Mouse (Mus musculus): ENCODE data around the gene Fam120b.

DNA sequence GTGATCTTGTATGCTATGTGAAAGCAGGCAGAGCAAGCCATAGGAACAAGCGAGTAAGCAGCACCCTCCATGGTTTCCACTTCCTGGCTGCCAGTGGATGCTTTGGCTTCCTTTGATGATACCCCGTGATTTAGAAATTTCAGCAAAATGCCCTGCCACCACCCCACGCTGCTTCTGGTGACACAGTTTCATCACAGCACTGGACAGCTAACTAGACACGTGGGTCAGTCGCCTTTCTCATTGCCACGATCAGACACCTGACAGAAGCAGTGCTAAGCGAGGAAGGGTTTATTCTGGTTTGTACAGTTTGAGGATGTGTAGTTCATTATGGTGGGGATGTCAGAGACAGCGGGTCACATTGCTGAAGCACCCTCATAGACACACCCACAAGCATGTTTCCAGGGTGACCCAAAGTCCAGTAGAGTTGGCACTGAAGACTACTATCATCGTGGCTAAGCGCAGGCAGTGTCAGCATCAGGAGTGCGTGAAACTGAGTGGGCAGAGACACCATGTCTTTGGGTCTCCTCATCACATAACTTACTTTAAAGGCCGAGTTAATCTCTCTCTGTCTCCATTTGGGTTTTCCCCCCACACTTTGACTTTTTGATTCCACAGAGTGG, 20.7 kb downstream of the Fam120b start:
- TF ChIP-seq MAX (IDR thresholded peaks at IDR 0.05; ENCODE audit: low read length) (no peak), POLR2A (IDR thresholded peaks at IDR 0.05; ENCODE audit: control insufficient read depth in 1 of 2, insufficient read depth in 1 of 2, low read depth in 1 of 2, low read length in 2 of 2, poor library complexity in 1 of 2) (no peak), CTCF (IDR thresholded peaks at IDR 0.05 in 2 of 3, conservative IDR thresholded peaks at IDR 0.05 in 1 of 3; ENCODE audit: control insufficient read depth in 1 of 3, insufficient read depth in 1 of 3, low read depth in 2 of 3, low read length in 3 of 3, poor library complexity in 1 of 3, severe bottlenecking in 1 of 3) (no peak), SMC3 (IDR thresholded peaks at IDR 0.05; ENCODE audit: low read depth, low read length) (no peak), BHLHE40 (IDR thresholded peaks at IDR 0.05; ENCODE audit: borderline replicate concordance, low read depth, low read length) (no peak), JUND (IDR thresholded peaks at IDR 0.05; ENCODE audit: low read depth, low read length) (no peak)

All from MEL (cell line).